In genomic region chr7:3193905-3194304, GRCm38 (mm10) we compare ENCODE assay signal across 10 mouse cellular contexts. TPM values are rescaled to one million over a fixed set of nuclear protein-coding genes. Genes with fewer than 3 reads are reported as not detected.
DNase-seq lines count a peak whose midpoint lies in the region; ATAC-seq and TF ChIP-seq lines count a peak whose summit lies in the region.
"Had no signal": no experiment of that assay in that cellular context is flagged by ENCODE, and none has a peak within 500 bp of the region (broad histone marks: within the 10 kb centered on the region; RNA-seq: fewer than 3 reads in every experiment).

No protein-coding gene starts in this region.

- no peaks in the 10 kb centered on the region for H3K4me1 ChIP-seq in forebrain, embryonic 11.5 days (replicated peaks; ENCODE audit: control insufficient read depth, insufficient read depth, low read length)
- H3K4me1 ChIP-seq in forebrain, embryonic 12.5 days = no peaks in the 10 kb centered on the region
- H3K4me1 ChIP-seq in midbrain, embryonic 10.5 days = no peaks in the 10 kb centered on the region
- no peaks in the 10 kb centered on the region for H3K4me1 ChIP-seq in midbrain, embryonic 16.5 days (ENCODE audit: control insufficient read depth, insufficient read depth, low read length)
- H3K4me1 ChIP-seq in midbrain, embryonic 11.5 days (ENCODE audit: control insufficient read depth, insufficient read depth, low read length) = no peaks in the 10 kb centered on the region

- H3K27me3 ChIP-seq in forebrain, embryonic 11.5 days (ENCODE audit: control insufficient read depth, insufficient read depth, low read length) = no peaks in the 10 kb centered on the region
- H3K27me3 ChIP-seq in forebrain, embryonic 12.5 days = no peaks in the 10 kb centered on the region
- no peaks in the 10 kb centered on the region for H3K27me3 ChIP-seq in midbrain, embryonic 10.5 days (ENCODE audit: low read depth, poor library complexity, severe bottlenecking)
- no peaks in the 10 kb centered on the region for H3K27me3 ChIP-seq in midbrain, embryonic 16.5 days (ENCODE audit: control insufficient read depth, insufficient read depth, low read depth, low read length)
- H3K27me3 ChIP-seq in midbrain, embryonic 11.5 days (ENCODE audit: control insufficient read depth, insufficient read depth, low read length) = no peaks in the 10 kb centered on the region

- no peak for ATAC-seq in forebrain, embryonic 11.5 days (replicated peaks; ENCODE audit: low FRiP score)
- no peak for ATAC-seq in forebrain, embryonic 12.5 days (ENCODE audit: low FRiP score)
- no peak for ATAC-seq in midbrain, embryonic 16.5 days
- ATAC-seq in midbrain, embryonic 11.5 days (ENCODE audit: low FRiP score) = no peak

- peak; percentile 35; the same call in 1 of the 2 replicates for TF ChIP-seq CTCF in brain, embryonic 14.5 days (IDR thresholded peaks at IDR 0.05; ENCODE audit: borderline replicate concordance, extremely low read depth, insufficient read depth, insufficient read length)

- peak; percentile 63 for DNase-seq in forebrain, embryonic 11.5 days (ENCODE audit: low spot score)
- peak; percentile 31 for DNase-seq in midbrain, embryonic 10.5 days (ENCODE audit: low spot score)
- no peak for DNase-seq in brain, embryonic 14.5 days (ENCODE audit: low read depth)
- peak; percentile 12 to 64 for DNase-seq in layer of hippocampus, postnatal 25 days (ENCODE audit: extremely low spot score in 1 of 2, low spot score in 1 of 2)
- peak; percentile 35 for DNase-seq in retina, embryonic 14.5 days (ENCODE audit: low spot score)
- DNase-seq in midbrain, embryonic 11.5 days (ENCODE audit: low spot score, missing footprints) = no peak

- no peak overlapping the region for H3K4me2 ChIP-seq in forebrain, embryonic 11.5 days (ENCODE audit: low read depth, low read length, severe bottlenecking)
- H3K4me2 ChIP-seq in forebrain, embryonic 12.5 days = no peak overlapping the region
- no peak overlapping the region for H3K4me2 ChIP-seq in midbrain, embryonic 16.5 days (ENCODE audit: low read length)
- no peak overlapping the region for H3K4me2 ChIP-seq in midbrain, embryonic 11.5 days

- no peak overlapping the region for H3K9ac ChIP-seq in forebrain, embryonic 11.5 days (ENCODE audit: low read length)
- H3K9ac ChIP-seq in forebrain, embryonic 12.5 days = no peak overlapping the region
- no peak overlapping the region for H3K9ac ChIP-seq in midbrain, embryonic 16.5 days (ENCODE audit: low read depth, low read length)
- no peak overlapping the region for H3K9ac ChIP-seq in midbrain, embryonic 11.5 days (ENCODE audit: low read length)

- no peak overlapping the region for H3K27ac ChIP-seq in forebrain, embryonic 11.5 days (ENCODE audit: low read depth, low read length)
- no peak overlapping the region for H3K27ac ChIP-seq in forebrain, embryonic 12.5 days
- H3K27ac ChIP-seq in midbrain, embryonic 10.5 days (replicated peaks) = no peak overlapping the region
- no peak overlapping the region for H3K27ac ChIP-seq in midbrain, embryonic 16.5 days (ENCODE audit: low read length)
- H3K27ac ChIP-seq in midbrain, embryonic 11.5 days (ENCODE audit: low read depth, low read length) = no peak overlapping the region

- H3K4me3 ChIP-seq in forebrain, embryonic 11.5 days (ENCODE audit: low read depth, low read length) = no peak overlapping the region
- no peak overlapping the region for H3K4me3 ChIP-seq in forebrain, embryonic 12.5 days (replicated peaks)
- H3K4me3 ChIP-seq in midbrain, embryonic 10.5 days = no peak overlapping the region
- H3K4me3 ChIP-seq in midbrain, embryonic 16.5 days (ENCODE audit: low read depth, low read length) = no peak overlapping the region
- no peak overlapping the region for H3K4me3 ChIP-seq in midbrain, embryonic 11.5 days (ENCODE audit: low read depth, low read length)

- H3K9me3 ChIP-seq in forebrain, embryonic 11.5 days (ENCODE audit: control insufficient read depth, low read length) = no peaks in the 10 kb centered on the region
- H3K9me3 ChIP-seq in forebrain, embryonic 12.5 days = 0 out of 2 replicates have a peak, but pooled peaks cover 5% of the 10 kb centered on the region
- peaks cover 15% of the 10 kb centered on the region for H3K9me3 ChIP-seq in midbrain, embryonic 10.5 days (replicated peaks)
- 0 out of 2 replicates have a peak, but pooled peaks cover 2% of the 10 kb centered on the region for H3K9me3 ChIP-seq in midbrain, embryonic 16.5 days (replicated peaks; ENCODE audit: control insufficient read depth, low read length, poor library complexity, severe bottlenecking)
- H3K9me3 ChIP-seq in midbrain, embryonic 11.5 days (ENCODE audit: control insufficient read depth, low read length) = no peaks in the 10 kb centered on the region

- no peak for TF ChIP-seq POLR2A in brain, embryonic 14.5 days (IDR thresholded peaks at IDR 0.05; ENCODE audit: borderline replicate concordance, extremely low read depth, insufficient read depth, insufficient read length, poor library complexity, severe bottlenecking)

- no peaks in the 10 kb centered on the region for H3K36me3 ChIP-seq in forebrain, embryonic 11.5 days (ENCODE audit: control insufficient read depth, insufficient read depth, low read length)
- H3K36me3 ChIP-seq in forebrain, embryonic 12.5 days (replicated peaks) = no peaks in the 10 kb centered on the region
- no peaks in the 10 kb centered on the region for H3K36me3 ChIP-seq in midbrain, embryonic 10.5 days
- no peaks in the 10 kb centered on the region for H3K36me3 ChIP-seq in midbrain, embryonic 16.5 days (ENCODE audit: control insufficient read depth, insufficient read depth, low read length)
- no peaks in the 10 kb centered on the region for H3K36me3 ChIP-seq in midbrain, embryonic 11.5 days (ENCODE audit: control insufficient read depth, insufficient read depth, low read length)

- 17% methylated on average over 6 of the region's 6 CpGs for WGBS in forebrain, embryonic 11.5 days
- WGBS in forebrain, embryonic 12.5 days = 12% methylated on average over 6 of the region's 6 CpGs
- WGBS in midbrain, embryonic 10.5 days = 16% methylated on average over 5 of the region's 6 CpGs
- 13% methylated on average over 6 of the region's 6 CpGs for whole genome bisulfite sequencing in midbrain, embryonic 16.5 days
- WGBS in midbrain, embryonic 11.5 days = 17% methylated on average over 6 of the region's 6 CpGs

RNA-seq across cellular contexts. Expression of gene AU018091, which starts 24.9 kb away (rescaled TPM):
- 0.05 and 0.37 TPM in 2 replicates for polyA plus RNA-seq in forebrain, embryonic 11.5 days (2014; fragmentation: Nextera tagmentation; extraction: Ambion mirVana)
- polyA plus RNA-seq in forebrain, embryonic 12.5 days (2016; fragmentation: Nextera tagmentation; extraction: Ambion mirVana) = 0.13 and 0.26 TPM in 2 replicates
- 0.14 and 0.17 TPM in 2 replicates for polyA plus RNA-seq in midbrain, embryonic 10.5 days (2016; fragmentation: Nextera tagmentation; extraction: Ambion mirVana)
- not detected in 2 replicates for polyA plus RNA-seq in midbrain, embryonic 16.5 days (2015; fragmentation: Nextera tagmentation; extraction: Ambion mirVana)
- 0.04 and 0.15 TPM in 2 replicates for polyA plus RNA-seq in brain, embryonic 14.5 days (2012; rRNA removed)
- total RNA-seq in layer of hippocampus, postnatal 25 days (2021) = not detected
- polyA plus RNA-seq in midbrain, embryonic 11.5 days (2014; fragmentation: Nextera tagmentation; extraction: Ambion mirVana) = 0.14 and 0.28 TPM in 2 replicates
- polyA plus RNA-seq: gonadal fat pad, adult 2 months; lung, embryonic 16.5 days had no signal

RNA-seq across cellular contexts. Expression of gene Nlrp12, which starts 55.6 kb away (rescaled TPM):
- polyA plus RNA-seq in forebrain, embryonic 11.5 days (2014; fragmentation: Nextera tagmentation; extraction: Ambion mirVana) = not detected in 2 replicates
- polyA plus RNA-seq in forebrain, embryonic 12.5 days (2016; fragmentation: Nextera tagmentation; extraction: Ambion mirVana) = not detected in 2 replicates
- polyA plus RNA-seq in midbrain, embryonic 10.5 days (2016; fragmentation: Nextera tagmentation; extraction: Ambion mirVana) = not detected in 2 replicates
- 0.10 TPM in 1 of 2 replicates, not detected in the other for polyA plus RNA-seq in midbrain, embryonic 16.5 days (2015; fragmentation: Nextera tagmentation; extraction: Ambion mirVana)
- not detected in 2 replicates for polyA plus RNA-seq in brain, embryonic 14.5 days (2012; rRNA removed)
- under 1 TPM in 1 of 2 experiments, not detected in 1; 0.05 TPM for total RNA-seq in layer of hippocampus, postnatal 25 days (2021)
- not detected in 2 replicates for polyA plus RNA-seq in midbrain, embryonic 11.5 days (2014; fragmentation: Nextera tagmentation; extraction: Ambion mirVana)

Comparison
In these comparisons a context has a peak if more than half of its experiments do, and no peak if none do; other contexts are left out.
1. DNase-seq: peak in forebrain, embryonic 11.5 days (single experiment), midbrain, embryonic 10.5 days (single experiment), layer of hippocampus, postnatal 25 days (2 of 2) and retina, embryonic 14.5 days (single experiment); none in brain, embryonic 14.5 days (single experiment) and midbrain, embryonic 11.5 days (single experiment).